Mouse (Mus musculus) heart, embryonic 11.5 days (tissue): ENCODE data around the gene Faim2. TPM values are rescaled to one million over a fixed set of nuclear protein-coding genes. Genes with fewer than 3 reads are reported as not detected.

Source experiments
- ATAC-seq: fragments of 200-750 bp; cut with Nextera tagmentation; replicated peaks from 2 replicates; pipeline ENCODE4 v1.8.0; 2017; ENCODE audit warnings: moderate library complexity; ENCODE audit not compliant: insufficient number of reproducible peaks, low FRiP score, low TSS enrichment
- H3K27ac ChIP-seq: fragments of 300-500 bp; sonication (generic); 2 replicates; pipeline ENCODE4 v1.5.1; 2014; ENCODE audit warnings: mild to moderate bottlenecking, low read depth, low read length
- H3K27me3 ChIP-seq: fragments of 300-500 bp; sonication (generic); 2 replicates; pipeline ENCODE4 v1.6.1; 2014; ENCODE audit warnings: mild to moderate bottlenecking, low read length, mixed read lengths; ENCODE audit not compliant: control insufficient read depth, insufficient read depth
- H3K36me3 ChIP-seq: fragments of 300-500 bp; sonication (generic); 2 replicates; pipeline ENCODE4 v1.6.1; 2014; ENCODE audit warnings: mild to moderate bottlenecking, low read length, moderate library complexity, mixed read lengths; ENCODE audit not compliant: control insufficient read depth, insufficient read depth
- H3K4me1 ChIP-seq: fragments of 300-500 bp; sonication (generic); 2 replicates; pipeline ENCODE4 v1.6.1; 2014; ENCODE audit warnings: low read length; ENCODE audit not compliant: control insufficient read depth, insufficient read depth
- H3K4me2 ChIP-seq: fragments of 300-500 bp; sonication (generic); 2 replicates; pipeline ENCODE4 v1.6.1; 2014; ENCODE audit warnings: mild to moderate bottlenecking, moderate library complexity
- H3K4me3 ChIP-seq: fragments of 300-500 bp; sonication (generic); 2 replicates; pipeline ENCODE4 v1.5.1; 2014; ENCODE audit warnings: low read depth, low read length
- H3K9ac ChIP-seq: fragments of 300-500 bp; sonication (generic); 2 replicates; pipeline ENCODE4 v1.6.1; 2014; ENCODE audit warnings: mild to moderate bottlenecking, low read depth, low read length, moderate library complexity
- H3K9me3 ChIP-seq: fragments of 300-500 bp; sonication (generic); replicated peaks from 2 replicates; pipeline ENCODE4 v1.6.1; 2016; ENCODE audit warnings: low read length; ENCODE audit not compliant: control insufficient read depth
- WGBS: fragments of 180-500 bp; shearing (Covaris S2); extraction: QIAGEN DNeasy Blood & Tissue Kit; methylation state at CpG from one replicate; pipeline ENCODE4 v1.1.7; 2014; ENCODE audit not compliant: insufficient replicate concordance; 5-methylcytosine and 5-hydroxymethylcytosine counted together
- polyA plus RNA-seq: library from polyadenylated mRNA; unstranded; fragments of >200 nt; fragmentation: Nextera tagmentation; extraction: Ambion mirVana; gene quantifications from 2 replicates; pipeline ENCODE4 v1.2.1, GENCODE M21; 2014

Gene Faim2
- polyA plus RNA-seq, 1 experiment from 2014 or later: 0.40 TPM

- WGBS: 68% methylated on average over 11 of the region's 11 CpGs
- Histone ChIP-seq H3K27ac (no peak overlapping the region), H3K4me1 (no peaks in the 10 kb centered on the region), H3K9ac (no peak overlapping the region), H3K4me3 (no peak overlapping the region), H3K4me2 (no peak overlapping the region), H3K27me3 (peaks cover 63% of the 10 kb centered on the region), H3K9me3 (no peaks in the 10 kb centered on the region), H3K36me3 (no peaks in the 10 kb centered on the region)
- ATAC-seq: no peak
These were observed 18.6 kb upstream of the Faim2 start for GRCm38 (mm10) chr15:99546596-99546995.

GRCm38 (mm10) chr15:99544047-99544446, 16.1 kb upstream of the Faim2 start:
- 43% methylated on average over 7 of the region's 7 CpGs for WGBS

GRCm38 (mm10) chr15:99539891-99540290, 11.9 kb upstream of the Faim2 start:
- Histone ChIP-seq H3K36me3 (no peaks in the 10 kb centered on the region), H3K4me3 (no peak overlapping the region), H3K4me2 (no peak overlapping the region), H3K9me3 (no peaks in the 10 kb centered on the region), H3K4me1 (peaks cover 2% of the 10 kb centered on the region; the same call in 1 of the 2 replicates), H3K9ac (no peak overlapping the region), H3K27ac (no peak overlapping the region), H3K27me3 (peaks cover 76% of the 10 kb centered on the region)
- ATAC-seq: no peak
- WGBS: 59% methylated on average over 8 of the region's 8 CpGs

More at GRCm38 (mm10) chr15:99544047-99544446, 16.1 kb upstream of the Faim2 start:
- Histone ChIP-seq H3K4me3 (no peak overlapping the region), H3K27me3 (peaks cover 66% of the 10 kb centered on the region), H3K4me2 (no peak overlapping the region), H3K4me1 (no peaks in the 10 kb centered on the region), H3K9ac (no peak overlapping the region), H3K27ac (no peak overlapping the region), H3K9me3 (no peaks in the 10 kb centered on the region), H3K36me3 (no peaks in the 10 kb centered on the region)
- no peak for ATAC-seq

GRCm38 (mm10) chr15:99536889-99537862, 9.2 kb upstream of the Faim2 start:
- Histone ChIP-seq H3K9me3 (no peaks in the 10 kb centered on the region), H3K9ac (no peak overlapping the region), H3K27me3 (peaks cover 73% of the 10 kb centered on the region), H3K4me2 (no peak overlapping the region), H3K4me1 (peaks cover 2% of the 10 kb centered on the region; the same call in 1 of the 2 replicates), H3K4me3 (no peak overlapping the region), H3K36me3 (no peaks in the 10 kb centered on the region), H3K27ac (no peak overlapping the region)
- 50% methylated on average over 11 of the region's 11 CpGs for WGBS
- no peak for ATAC-seq

GRCm38 (mm10) chr15:99532023-99532422, 4.1 kb upstream of the Faim2 start:
- Histone ChIP-seq H3K9me3 (no peaks in the 10 kb centered on the region), H3K9ac (no peak overlapping the region), H3K4me1 (no peaks in the 10 kb centered on the region; the same call in 1 of the 2 replicates), H3K4me2 (no peak overlapping the region), H3K27me3 (peaks cover 85% of the 10 kb centered on the region), H3K4me3 (no peak overlapping the region), H3K36me3 (no peaks in the 10 kb centered on the region), H3K27ac (no peak overlapping the region)
- no peak for ATAC-seq
- 41% methylated on average over 3 of the region's 3 CpGs for WGBS

GRCm38 (mm10) chr15:99531146-99531545, 3.2 kb upstream of the Faim2 start:
- 18% methylated on average over 6 of the region's 6 CpGs for WGBS
- Histone ChIP-seq H3K4me1 (no peaks in the 10 kb centered on the region), H3K36me3 (no peaks in the 10 kb centered on the region), H3K9me3 (no peaks in the 10 kb centered on the region), H3K27ac (no peak overlapping the region), H3K27me3 (peaks cover 85% of the 10 kb centered on the region), H3K4me2 (no peak overlapping the region), H3K9ac (no peak overlapping the region), H3K4me3 (no peak overlapping the region)
- ATAC-seq: no peak

- no peak for ATAC-seq
- Histone ChIP-seq H3K4me3 (no peak overlapping the region), H3K27me3 (peaks cover 77% of the 10 kb centered on the region), H3K9ac (no peak overlapping the region), H3K36me3 (no peaks in the 10 kb centered on the region), H3K4me1 (no peaks in the 10 kb centered on the region), H3K9me3 (no peaks in the 10 kb centered on the region), H3K4me2 (no peak overlapping the region), H3K27ac (no peak overlapping the region)
- 63% methylated on average over 2 of the region's 2 CpGs for WGBS
These were observed 1.3 kb downstream of the Faim2 start for GRCm38 (mm10) chr15:99526681-99527080.

- Histone ChIP-seq H3K27me3 (peaks cover 68% of the 10 kb centered on the region), H3K4me1 (no peaks in the 10 kb centered on the region), H3K36me3 (no peaks in the 10 kb centered on the region), H3K4me3 (no peak overlapping the region), H3K4me2 (no peak overlapping the region), H3K27ac (no peak overlapping the region), H3K9me3 (no peaks in the 10 kb centered on the region), H3K9ac (no peak overlapping the region)
- ATAC-seq: no peak
- WGBS: 51% methylated on average over 7 of the region's 7 CpGs
These were observed 7.7 kb downstream of the Faim2 start for GRCm38 (mm10) chr15:99520306-99520705.
